Mouse (Mus musculus) gastrocnemius, postnatal 14 days (tissue): ENCODE data around the gene Ap3d1. TPM values are rescaled to one million over a fixed set of nuclear protein-coding genes. Genes with fewer than 3 reads are reported as not detected.

Source experiments
- DNase-seq: peaks from one replicate; pipeline ENCODE4 v3.0.0; 2021; ENCODE audit warnings: mixed read lengths
- intact Hi-C: fragments of 180-260 bp; cut with DNase I; formaldehyde crosslinking; loops from one replicate; pipeline ENCODE4 v1.15.1; 2025; ENCODE audit warnings: low total_unique reads
- total RNA-seq, 2 experiments: library from RNA; stranded (reverse); gene quantifications; 2 replicates each; pipeline ENCODE4 v1.2.3; 2021

The Ap3d1 gene
- total RNA-seq, 2 experiments from 2014 or later: 23.7 to 25.2 TPM

GRCm38 (mm10) chr10:80658194-80658840 lies 83.7 kb downstream of the Ap3d1 start:
- DNase-seq: no peak
- intact Hi-C loops: no loop called here

Other genes starting within 250 kb of the Ap3d1 start
- not detected for gene Onecut3, start 247.4 kb downstream of the Ap3d1 start, total RNA-seq
- gene Atp8b3, start 203.1 kb downstream of the Ap3d1 start, total RNA-seq: not detected
- gene Rexo1, start 180.7 kb downstream of the Ap3d1 start, total RNA-seq: 10 to 100 TPM in 1 of 2 experiments, 1 to 10 TPM in 1; 9.8 to 11.1 TPM
- 1 to 10 TPM; 2.1 to 2.7 TPM for gene Klf16, start 164.9 kb downstream of the Ap3d1 start, total RNA-seq
- 10 to 100 TPM; 55.8 to 57.1 TPM for gene Abhd17a, start 151.9 kb downstream of the Ap3d1 start, total RNA-seq
- gene Scamp4, start 139.4 kb downstream of the Ap3d1 start, total RNA-seq: 10 to 100 TPM; 18.3 to 22.0 TPM
- 1 to 10 TPM; 1.2 to 1.5 TPM for gene Adat3, start 139.4 kb downstream of the Ap3d1 start, total RNA-seq
- gene Gm49322, start 136.2 kb downstream of the Ap3d1 start, total RNA-seq: under 1 TPM; 0.18 to 0.27 TPM
- 100 to 1,000 TPM in 1 of 2 experiments, 10 to 100 TPM in 1; 94.3 to 105 TPM for gene Csnk1g2, start 119.4 kb downstream of the Ap3d1 start, total RNA-seq
- gene Btbd2, start 85.2 kb downstream of the Ap3d1 start, total RNA-seq: 10 to 100 TPM; 30.1 to 34.4 TPM
- 100 to 1,000 TPM; 167 to 186 TPM for gene Mknk2, start 64.2 kb downstream of the Ap3d1 start, total RNA-seq
- 1 to 10 TPM; 5.5 to 7.4 TPM for gene Mob3a, start 40.3 kb downstream of the Ap3d1 start, total RNA-seq
- gene Izumo4, start 40.1 kb downstream of the Ap3d1 start, total RNA-seq: 1 to 10 TPM; 3.2 to 3.5 TPM
- 10 to 100 TPM; 25.5 to 26.1 TPM for gene Dot1l, start 12.9 kb upstream of the Ap3d1 start, total RNA-seq
- 10 to 100 TPM; 23.6 to 30.0 TPM for gene Sf3a2, start 55.9 kb upstream of the Ap3d1 start, total RNA-seq
- gene Plekhj1, start 56.4 kb upstream of the Ap3d1 start, total RNA-seq: 10 to 100 TPM; 21.4 to 23.1 TPM
- gene Amh, start 63.0 kb upstream of the Ap3d1 start, total RNA-seq: under 1 TPM in 1 of 2 experiments, not detected in 1; 0.25 TPM
- gene Jsrp1, start 71.2 kb upstream of the Ap3d1 start, total RNA-seq: 100 to 1,000 TPM; 345 to 379 TPM
- gene Oaz1, start 84.4 kb upstream of the Ap3d1 start, total RNA-seq: 100 to 1,000 TPM; 787 to 812 TPM
- gene Lingo3, start 101.8 kb upstream of the Ap3d1 start, total RNA-seq: 10 to 100 TPM; 11.3 to 24.5 TPM
- gene Lsm7, start 112.9 kb upstream of the Ap3d1 start, total RNA-seq: 10 to 100 TPM; 24.5 to 27.7 TPM
- gene Sppl2b, start 113.0 kb upstream of the Ap3d1 start, total RNA-seq: 10 to 100 TPM; 24.0 to 28.1 TPM
- gene Tmprss9, start 129.6 kb upstream of the Ap3d1 start, total RNA-seq: under 1 TPM in 1 of 2 experiments, not detected in 1; 0.06 TPM
- gene Timm13, start 158.7 kb upstream of the Ap3d1 start, total RNA-seq: 100 to 1,000 TPM; 114 to 125 TPM
- 10 to 100 TPM in 1 of 2 experiments, 1 to 10 TPM in 1; 9.4 to 14.3 TPM for gene Lmnb2, start 176.0 kb upstream of the Ap3d1 start, total RNA-seq
- gene Gadd45b, start 187.8 kb upstream of the Ap3d1 start, total RNA-seq: 10 to 100 TPM; 21.5 to 28.7 TPM